Mouse (Mus musculus): Measurements from ENCODE around the gene Trex2.
"Not testable (repeated sequence)": the region's sequence is repeated elsewhere in the genome, so short reads cannot be mapped to it uniquely, and the experiment has no call there.

Trex2 gene

DNA sequence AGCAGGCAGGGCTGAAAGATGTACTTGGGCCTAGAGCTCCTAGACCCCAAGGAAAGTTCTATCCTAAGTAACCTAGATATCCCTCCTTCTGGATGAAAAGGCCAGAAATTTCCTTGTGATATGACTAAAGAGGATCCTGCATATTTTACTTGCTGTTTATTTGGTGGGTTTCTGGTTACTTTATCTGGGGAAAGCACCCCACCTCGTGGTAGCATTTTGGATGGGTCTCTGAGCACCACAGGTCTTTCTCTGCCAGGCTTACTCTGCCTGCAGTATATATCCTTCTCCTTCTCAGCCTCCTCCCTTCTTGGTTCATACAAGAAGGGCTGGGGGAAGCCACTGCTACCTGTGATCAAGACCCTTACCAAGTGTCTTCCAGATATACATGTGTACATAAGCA is 22.4 kb downstream of the Trex2 start:
- no peak for DNase-seq

GRCm38 (mm10) chrX:73410880-73411517 is 24.1 kb downstream of the Trex2 start, which contains the start of gene Zfp92:
TSS of gene Zfp92 (plus strand) at chrX:73411096.
- DNase-seq: no peak

GRCm38 (mm10) chrX:73401616-73402015 is 33.5 kb downstream of the Trex2 start:
- DNase-seq: no peak

DNA sequence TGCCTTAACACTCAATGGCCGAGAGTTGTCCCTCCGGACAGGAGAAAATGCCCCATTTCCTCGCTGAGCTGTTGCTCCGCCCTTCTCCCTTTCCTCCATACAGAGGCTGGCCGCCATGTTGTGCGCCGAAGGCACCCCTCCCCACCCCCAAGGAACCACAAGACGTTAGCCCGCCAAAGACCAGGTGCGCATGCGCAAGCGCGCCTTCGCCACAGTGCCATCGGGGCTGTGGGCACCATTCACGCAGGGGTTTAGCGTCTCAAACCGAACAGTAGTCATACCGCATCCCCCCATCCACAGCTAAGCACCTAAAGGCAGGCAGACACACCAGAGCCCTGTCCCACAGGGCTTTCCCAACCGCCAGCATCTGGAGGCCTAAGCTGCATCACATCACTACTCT is 34.2 kb downstream of the Trex2 start:
- DNase-seq: no peak

GRCm38 (mm10) chrX:73398636-73399035 is 36.5 kb downstream of the Trex2 start, which contains the start of gene Gm18336:
TSS of gene Gm18336 (minus strand) at chrX:73398736.
- DNase-seq: not testable (repeated sequence)

- no peak for DNase-seq
Observed at GRCm38 (mm10) chrX:73396446-73396845, 38.7 kb downstream of the Trex2 start.

GRCm38 (mm10) chrX:73391481-73391880 is 43.7 kb downstream of the Trex2 start:
- DNase-seq: no peak

DNA sequence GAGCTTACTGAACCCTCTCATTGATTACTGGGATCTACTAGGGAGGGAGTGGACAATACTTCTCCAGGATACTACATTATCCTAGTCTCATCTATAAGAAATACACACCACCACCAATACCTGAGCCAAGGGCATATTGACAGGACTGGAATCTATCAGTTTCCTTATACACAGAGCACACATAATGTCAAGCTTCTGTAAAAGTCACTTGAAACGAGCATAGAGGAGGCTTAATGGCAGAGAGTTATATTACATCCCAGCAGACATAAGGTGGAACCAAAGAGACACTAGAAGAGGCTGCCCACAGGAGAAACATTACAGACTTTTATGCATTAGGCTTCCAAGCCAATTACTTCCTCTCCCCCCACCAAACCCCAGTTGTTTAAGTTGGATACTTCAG is 50.2 kb downstream of the Trex2 start:
- no peak for DNase-seq

GRCm38 (mm10) chrX:73384419-73384818 is 50.7 kb downstream of the Trex2 start:
- no peak for DNase-seq
